Mouse (Mus musculus) megakaryocyte-erythroid progenitor cell, adult 5 weeks (primary cell): ENCODE results near the gene Gfpt2. TPM values are rescaled to one million over a fixed set of nuclear protein-coding genes. Genes with fewer than 3 reads are reported as not detected.

ENCODE experiments used
- polyA plus RNA-seq: library from polyadenylated mRNA; stranded (reverse); fragments of >175 nt; gene quantifications from 2 replicates; pipeline ENCODE4 v1.2.3, GENCODE M21; 2012

Gene Gfpt2
- 0.10 and 0.13 TPM in 2 replicates for polyA plus RNA-seq

GRCm38 (mm10) chr11:49793619-49794341 lies at the start of gene Gfpt2:
TSS of gene Gfpt2 (plus strand) at chr11:49794178.

GRCm38 (mm10) chr11:49846401-49847070 lies 52.6 kb downstream of the Gfpt2 start, which contains the start of gene Mapk9:
TSS of gene Mapk9 (plus strand) at chr11:49846751.

Other genes starting within 250 kb of the Gfpt2 start
- gene Olfr1380, start 237.3 kb upstream of the Gfpt2 start, polyA plus RNA-seq, result not detected in 2 replicates
- 0.21 and 0.26 TPM in 2 replicates for gene Flt4, start 184.9 kb upstream of the Gfpt2 start, polyA plus RNA-seq
- 0.26 TPM in 1 of 2 replicates, not detected in the other for gene Scgb3a1, start 130.6 kb upstream of the Gfpt2 start, polyA plus RNA-seq
- gene Cnot6, start 81.5 kb upstream of the Gfpt2 start, polyA plus RNA-seq, result 17.9 and 26.8 TPM in 2 replicates
- 9.4 and 11.7 TPM in 2 replicates for gene Mapk9, start 52.6 kb downstream of the Gfpt2 start, polyA plus RNA-seq
- 0.28 and 0.48 TPM in 2 replicates for gene Rasgef1c, start 107.7 kb downstream of the Gfpt2 start, polyA plus RNA-seq
- gene Rnf130, start 231.2 kb downstream of the Gfpt2 start, polyA plus RNA-seq, result 66.1 and 69.4 TPM in 2 replicates